Mouse (Mus musculus) midbrain, embryonic 15.5 days (tissue): ENCODE results near the gene Glmn. TPM values are rescaled to one million over a fixed set of nuclear protein-coding genes. Genes with fewer than 3 reads are reported as not detected.

Experiments
- ATAC-seq: fragments of 200-750 bp; cut with Nextera tagmentation; replicated peaks from 2 replicates; pipeline ENCODE4 v1.8.0; 2017; ENCODE audit warnings: moderate TSS enrichment
- H3K27ac ChIP-seq: fragments of 300-500 bp; sonication (generic); 2 replicates; pipeline ENCODE4 v1.5.1; 2015; ENCODE audit warnings: mild to moderate bottlenecking, inconsistent platforms
- H3K27me3 ChIP-seq: fragments of 300-500 bp; sonication (generic); replicated peaks from 2 replicates; pipeline ENCODE4 v1.6.1; 2015; ENCODE audit warnings: inconsistent platforms
- H3K36me3 ChIP-seq: fragments of 300-500 bp; sonication (generic); replicated peaks from 2 replicates; pipeline ENCODE4 v1.6.1; 2015; ENCODE audit warnings: inconsistent platforms
- H3K4me1 ChIP-seq: fragments of 300-500 bp; sonication (generic); 2 replicates; pipeline ENCODE4 v1.6.1; 2015; ENCODE audit warnings: inconsistent platforms
- H3K4me2 ChIP-seq: fragments of 300-500 bp; sonication (generic); 2 replicates; pipeline ENCODE4 v1.6.1; 2015; ENCODE audit warnings: inconsistent platforms, mild to moderate bottlenecking, moderate library complexity
- H3K4me3 ChIP-seq: fragments of 300-500 bp; sonication (generic); 2 replicates; pipeline ENCODE4 v1.5.1; 2015; ENCODE audit warnings: mild to moderate bottlenecking, inconsistent platforms
- H3K9ac ChIP-seq: fragments of 300-500 bp; sonication (generic); 2 replicates; pipeline ENCODE4 v1.6.1; 2015; ENCODE audit warnings: mild to moderate bottlenecking, inconsistent platforms
- H3K9me3 ChIP-seq: fragments of 300-500 bp; sonication (generic); 2 replicates; pipeline ENCODE4 v1.6.1; 2016; ENCODE audit warnings: inconsistent platforms
- WGBS: fragments of 180-500 bp; shearing (Covaris S2); methylation state at CpG from one replicate; pipeline ENCODE4 v1.1.7; 2015; ENCODE audit warnings: mixed read lengths; 5-methylcytosine and 5-hydroxymethylcytosine counted together
- polyA plus RNA-seq: library from polyadenylated mRNA; unstranded; fragments of >200 nt; fragmentation: Nextera tagmentation; extraction: Ambion mirVana; gene quantifications from 2 replicates; pipeline ENCODE4 v1.2.1, GENCODE M21; 2015

Gene Glmn
- 33.3 and 36.3 TPM in 2 replicates for polyA plus RNA-seq

GRCm38 (mm10) chr5:107597301-107598077 lies at the start of gene Glmn, which contains the start of gene Rpap2:
Glmn (minus strand) TSS chr5:107597888.
Rpap2 (plus strand) TSS chr5:107597373.
- Histone ChIP-seq H3K4me1 (peaks cover 9% of the 10 kb centered on the region; the same call in 1 of the 2 replicates), H3K4me2 (peak within 1 kb of the TSS; percentile 58), H3K36me3 (0 out of 2 replicates have a peak, but pooled peaks cover 4% of the 10 kb centered on the region), H3K9me3 (no peaks in the 10 kb centered on the region), H3K9ac (peak within 1 kb of the TSS; percentile 86), H3K27ac (peak within 1 kb of the TSS; percentile 94), H3K27me3 (no peaks in the 10 kb centered on the region), H3K4me3 (peak within 1 kb of the TSS; percentile 93)
- under 1% methylated on average over 57 of the region's 64 CpGs for WGBS
- ATAC-seq, result peak; percentile 98

GRCm38 (mm10) chr5:107645935-107646334 lies 48.2 kb upstream of the Glmn start:
- WGBS, result 85% methylated on average over 2 of the region's 2 CpGs
- H3K27ac ChIP-seq, result no peak overlapping the region
- H3K4me1 ChIP-seq, result no peaks in the 10 kb centered on the region
- no peaks in the 10 kb centered on the region for H3K36me3 ChIP-seq
- H3K9ac ChIP-seq, result no peak overlapping the region
- no peaks in the 10 kb centered on the region for H3K9me3 ChIP-seq
- no peak overlapping the region for H3K4me3 ChIP-seq
- no peak for ATAC-seq
- no peaks in the 10 kb centered on the region for H3K27me3 ChIP-seq
- no peak overlapping the region for H3K4me2 ChIP-seq

- Histone ChIP-seq H3K4me3 (no peak overlapping the region), H3K9ac (no peak overlapping the region)
- no peak for ATAC-seq
Observed at GRCm38 (mm10) chr5:107644595-107644994, 46.9 kb upstream of the Glmn start.

DNA sequence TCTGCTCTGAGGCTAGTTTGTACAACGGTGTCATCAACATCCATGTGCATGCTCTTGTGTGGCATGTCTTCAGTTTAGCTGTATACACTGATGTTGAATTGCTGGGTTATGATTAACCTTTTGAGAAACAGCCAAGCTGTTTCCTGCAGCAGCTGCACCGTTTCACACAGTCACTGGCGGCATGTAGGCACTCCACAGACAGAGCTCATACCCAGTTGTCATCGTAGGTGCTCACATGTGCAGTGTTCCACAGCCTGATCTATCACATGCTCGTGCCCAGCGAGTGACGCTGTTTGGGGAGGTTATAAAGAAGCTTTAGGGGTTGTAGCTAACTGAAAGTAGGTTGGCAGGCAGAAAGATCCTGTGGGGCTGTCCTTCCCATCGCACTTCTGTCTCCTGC lies 40.7 kb upstream of the Glmn start:
- Histone ChIP-seq H3K36me3 (no peaks in the 10 kb centered on the region), H3K4me1 (no peaks in the 10 kb centered on the region), H3K27ac (no peak overlapping the region), H3K4me2 (no peak overlapping the region), H3K9ac (no peak overlapping the region), H3K4me3 (no peak overlapping the region), H3K27me3 (no peaks in the 10 kb centered on the region), H3K9me3 (no peaks in the 10 kb centered on the region)
- no peak for ATAC-seq
- 93% methylated on average over 8 of the region's 8 CpGs for WGBS

More at GRCm38 (mm10) chr5:107644595-107644994, 46.9 kb upstream of the Glmn start:
- H3K36me3 ChIP-seq, result no peaks in the 10 kb centered on the region
- no peak overlapping the region for H3K4me2 ChIP-seq
- no peaks in the 10 kb centered on the region for H3K9me3 ChIP-seq
- no peak overlapping the region for H3K27ac ChIP-seq
- no peaks in the 10 kb centered on the region for H3K27me3 ChIP-seq
- WGBS, result 93% methylated on average over 2 of the region's 2 CpGs
- H3K4me1 ChIP-seq, result no peaks in the 10 kb centered on the region

DNA sequence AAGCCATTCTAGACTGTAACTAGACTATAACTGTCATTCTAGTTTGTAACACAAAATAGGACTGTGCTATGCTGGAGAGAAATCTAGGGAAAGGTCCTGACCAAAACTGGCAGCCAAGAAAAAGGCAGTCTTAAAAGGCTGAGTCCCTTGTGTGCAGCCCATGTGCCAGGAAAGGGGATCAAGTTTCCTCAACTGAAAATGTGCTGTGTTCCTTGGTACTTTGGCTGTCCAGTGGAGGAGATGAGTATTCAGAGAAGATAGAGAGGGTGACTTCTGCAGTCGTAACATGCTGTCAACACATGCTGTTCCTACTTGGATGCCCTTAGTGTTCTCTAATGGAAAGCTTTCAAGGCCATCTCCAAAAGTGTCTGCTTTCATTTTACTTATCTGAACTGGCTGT lies 39.4 kb upstream of the Glmn start:
- Histone ChIP-seq H3K4me1 (no peaks in the 10 kb centered on the region), H3K27ac (no peak overlapping the region), H3K4me3 (no peak overlapping the region), H3K9me3 (no peaks in the 10 kb centered on the region), H3K4me2 (no peak overlapping the region), H3K27me3 (no peaks in the 10 kb centered on the region), H3K9ac (no peak overlapping the region), H3K36me3 (no peaks in the 10 kb centered on the region)
- 94% methylated on average over 1 of the region's 1 CpGs for WGBS
- no peak for ATAC-seq

- Histone ChIP-seq H3K36me3 (0 out of 2 replicates have a peak, but pooled peaks cover 3% of the 10 kb centered on the region), H3K9ac (no peak overlapping the region), H3K27ac (no peak overlapping the region), H3K4me1 (no peaks in the 10 kb centered on the region), H3K9me3 (no peaks in the 10 kb centered on the region), H3K4me2 (no peak overlapping the region), H3K27me3 (no peaks in the 10 kb centered on the region), H3K4me3 (no peak overlapping the region)
- WGBS, result 88% methylated on average over 4 of the region's 4 CpGs
- ATAC-seq, result no peak
Observed at GRCm38 (mm10) chr5:107633651-107634050, 36.0 kb upstream of the Glmn start.

- Histone ChIP-seq H3K4me2 (no peak overlapping the region), H3K36me3 (no peaks in the 10 kb centered on the region; the same call in 1 of the 2 replicates), H3K4me3 (no peak overlapping the region), H3K27ac (no peak overlapping the region), H3K9me3 (no peaks in the 10 kb centered on the region), H3K4me1 (no peaks in the 10 kb centered on the region), H3K9ac (no peak overlapping the region), H3K27me3 (no peaks in the 10 kb centered on the region)
- ATAC-seq, result no peak
- 95% methylated on average over 3 of the region's 3 CpGs for WGBS
Observed at GRCm38 (mm10) chr5:107621327-107621726, 23.6 kb upstream of the Glmn start.

GRCm38 (mm10) chr5:107617986-107618385 lies 20.3 kb upstream of the Glmn start:
- Histone ChIP-seq H3K4me3 (no peak overlapping the region), H3K4me2 (no peak overlapping the region), H3K36me3 (no peaks in the 10 kb centered on the region; the same call in 1 of the 2 replicates), H3K4me1 (no peaks in the 10 kb centered on the region), H3K9me3 (no peaks in the 10 kb centered on the region), H3K27ac (no peak overlapping the region), H3K27me3 (no peaks in the 10 kb centered on the region), H3K9ac (no peak overlapping the region)
- no peak for ATAC-seq
- 84% methylated on average over 6 of the region's 6 CpGs for WGBS

GRCm38 (mm10) chr5:107611224-107611623 lies 13.5 kb upstream of the Glmn start:
- WGBS, result 4% methylated on average over 2 of the region's 2 CpGs
- H3K9me3 ChIP-seq, result no peaks in the 10 kb centered on the region
- H3K9ac ChIP-seq, result no peak overlapping the region
- no peak overlapping the region for H3K27ac ChIP-seq
- H3K27me3 ChIP-seq, result no peaks in the 10 kb centered on the region
- H3K4me3 ChIP-seq, result no peak overlapping the region
- no peaks in the 10 kb centered on the region for H3K36me3 ChIP-seq
- H3K4me1 ChIP-seq, result no peaks in the 10 kb centered on the region
- H3K4me2 ChIP-seq, result no peak overlapping the region
- ATAC-seq, result peak; percentile 75

DNA sequence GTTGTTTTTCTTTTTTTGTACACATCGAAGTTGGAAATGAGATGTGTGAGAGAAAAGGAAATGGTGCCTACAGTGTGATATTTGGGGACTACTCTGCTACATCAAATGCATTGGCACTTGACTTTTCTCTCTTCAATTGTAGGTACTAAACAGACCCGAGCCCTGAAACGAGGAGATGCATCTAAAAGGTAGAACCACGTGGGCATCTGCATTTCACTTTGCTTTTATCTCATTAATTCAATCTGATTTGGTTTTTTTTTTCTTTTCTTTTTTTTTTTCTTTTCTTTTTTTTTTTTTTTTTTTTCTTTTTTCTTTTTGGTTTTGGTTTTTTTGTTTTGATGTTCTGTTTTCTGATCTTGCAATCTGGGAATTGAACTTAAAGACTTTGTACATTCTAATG lies 692 bp upstream of the Glmn start:
- peak overlapping the region; percentile 58 for H3K4me2 ChIP-seq
- peaks cover 13% of the 10 kb centered on the region; the same call in 1 of the 2 replicates for H3K36me3 ChIP-seq
- H3K27ac ChIP-seq, result peak overlapping the region; percentile 94; the same call in 1 of the 2 replicates
- H3K4me3 ChIP-seq, result peak overlapping the region; percentile 93
- no peak for ATAC-seq
- H3K9me3 ChIP-seq, result no peaks in the 10 kb centered on the region
- peaks cover 9% of the 10 kb centered on the region; the same call in 1 of the 2 replicates for H3K4me1 ChIP-seq
- no peaks in the 10 kb centered on the region for H3K27me3 ChIP-seq
- peak overlapping the region; percentile 86; the same call in 1 of the 2 replicates for H3K9ac ChIP-seq
- 18% methylated on average over 4 of the region's 4 CpGs for WGBS

DNA sequence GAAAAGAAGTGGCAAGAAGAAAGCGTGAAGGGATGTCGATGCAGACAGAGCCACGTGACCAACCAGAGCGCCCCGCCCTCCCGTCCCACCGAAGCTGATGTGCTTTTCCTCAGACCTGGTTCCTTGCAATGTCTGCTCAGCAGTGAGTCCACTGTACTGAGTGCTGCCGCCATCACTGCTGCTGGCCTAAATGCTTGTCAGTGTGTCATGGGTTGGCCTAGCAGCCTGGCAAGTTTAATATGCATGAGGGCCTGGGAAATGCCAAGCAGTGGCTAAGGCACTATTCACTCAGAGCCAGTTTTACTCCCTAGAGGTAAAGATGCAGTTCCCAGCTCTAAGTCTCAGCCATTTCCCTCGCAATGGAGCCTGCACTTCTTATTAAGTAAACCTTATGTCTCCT lies 28.5 kb downstream of the Glmn start:
- no peak for ATAC-seq
- H3K27ac ChIP-seq, result no peak overlapping the region
- no peak overlapping the region for H3K4me2 ChIP-seq
- no peak overlapping the region for H3K9ac ChIP-seq
- 91% methylated on average over 9 of the region's 9 CpGs for WGBS
- no peak overlapping the region for H3K4me3 ChIP-seq
- no peaks in the 10 kb centered on the region for H3K4me1 ChIP-seq
- no peaks in the 10 kb centered on the region for H3K27me3 ChIP-seq
- H3K9me3 ChIP-seq, result no peaks in the 10 kb centered on the region
- peaks cover 32% of the 10 kb centered on the region for H3K36me3 ChIP-seq

DNA sequence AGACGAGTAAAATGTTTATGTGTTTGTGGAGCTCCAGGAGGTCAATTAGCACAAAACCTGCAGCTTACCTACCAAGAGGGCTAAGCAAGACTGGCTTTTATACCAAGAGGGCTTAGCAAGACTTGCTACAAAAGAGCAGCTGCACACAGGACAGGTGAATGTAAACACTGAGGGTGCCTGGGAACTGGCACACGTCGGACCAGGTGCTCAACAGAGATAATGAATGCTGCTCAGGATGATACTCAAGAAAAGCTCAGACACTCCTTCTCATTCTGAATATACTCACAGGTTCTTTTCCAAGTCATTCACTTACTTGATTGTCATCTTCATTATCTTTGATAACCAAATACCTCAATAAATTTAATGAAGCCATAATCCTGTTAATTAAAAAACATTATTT lies 40.7 kb downstream of the Glmn start:
- ATAC-seq, result no peak
- Histone ChIP-seq H3K4me3 (no peak overlapping the region), H3K4me2 (no peak overlapping the region), H3K36me3 (peaks cover 12% of the 10 kb centered on the region), H3K4me1 (no peaks in the 10 kb centered on the region), H3K9me3 (no peaks in the 10 kb centered on the region), H3K27ac (no peak overlapping the region), H3K9ac (no peak overlapping the region), H3K27me3 (no peaks in the 10 kb centered on the region)
- WGBS, result 86% methylated on average over 3 of the region's 3 CpGs

GRCm38 (mm10) chr5:107554336-107554735 lies 43.4 kb downstream of the Glmn start:
- H3K27me3 ChIP-seq, result no peaks in the 10 kb centered on the region
- WGBS, result 94% methylated on average over 5 of the region's 5 CpGs
- no peak overlapping the region for H3K4me2 ChIP-seq
- peaks cover 7% of the 10 kb centered on the region for H3K36me3 ChIP-seq
- H3K27ac ChIP-seq, result no peak overlapping the region
- ATAC-seq, result no peak
- no peaks in the 10 kb centered on the region for H3K9me3 ChIP-seq
- H3K4me3 ChIP-seq, result no peak overlapping the region
- H3K4me1 ChIP-seq, result no peaks in the 10 kb centered on the region
- no peak overlapping the region for H3K9ac ChIP-seq
